Mouse (Mus musculus) embryonic facial prominence, embryonic 13.5 days (tissue): ENCODE results near the gene Ptgdr. TPM values are rescaled to one million over a fixed set of nuclear protein-coding genes. Genes with fewer than 3 reads are reported as not detected.
"Not testable (repeated sequence)": the region's sequence is repeated elsewhere in the genome, so short reads cannot be mapped to it uniquely, and the experiment has no call there.

Experiments
- ATAC-seq: fragments of 200-750 bp; cut with Nextera tagmentation; 2 replicates; pipeline ENCODE4 v1.8.0; 2017; ENCODE audit warnings: low read depth; ENCODE audit not compliant: insufficient number of reproducible peaks, insufficient read depth, low FRiP score, low TSS enrichment
- H3K27ac ChIP-seq: fragments of 300-500 bp; sonication (generic); 2 replicates; pipeline ENCODE4 v1.5.1; 2015; ENCODE audit warnings: moderate library complexity, mild to moderate bottlenecking, inconsistent platforms
- H3K27me3 ChIP-seq: fragments of 300-500 bp; sonication (generic); 2 replicates; pipeline ENCODE4 v1.6.1; 2015; ENCODE audit warnings: mild to moderate bottlenecking, inconsistent platforms
- H3K36me3 ChIP-seq: fragments of 300-500 bp; sonication (generic); 2 replicates; pipeline ENCODE4 v1.6.1; 2015; ENCODE audit warnings: mild to moderate bottlenecking, inconsistent platforms
- H3K4me1 ChIP-seq: fragments of 300-500 bp; sonication (generic); 2 replicates; pipeline ENCODE4 v1.6.1; 2015; ENCODE audit warnings: inconsistent platforms
- H3K4me2 ChIP-seq: fragments of 300-500 bp; sonication (generic); 2 replicates; pipeline ENCODE4 v1.6.1; 2015; ENCODE audit warnings: moderate library complexity, mild to moderate bottlenecking, inconsistent platforms
- H3K4me3 ChIP-seq: fragments of 300-500 bp; sonication (generic); 2 replicates; pipeline ENCODE4 v1.5.1; 2015; ENCODE audit warnings: mild to moderate bottlenecking, inconsistent platforms
- H3K9ac ChIP-seq: fragments of 300-500 bp; sonication (generic); 2 replicates; pipeline ENCODE4 v1.6.1; 2015; ENCODE audit warnings: mild to moderate bottlenecking, inconsistent platforms
- H3K9me3 ChIP-seq: fragments of 300-500 bp; sonication (generic); 2 replicates; pipeline ENCODE4 v1.6.1; 2016; ENCODE audit warnings: inconsistent platforms
- WGBS: fragments of 180-500 bp; shearing (Covaris S2); methylation state at CpG from one replicate; pipeline ENCODE4 v1.1.7; 2015; ENCODE audit warnings: mixed read lengths; 5-methylcytosine and 5-hydroxymethylcytosine counted together
- polyA plus RNA-seq: library from polyadenylated mRNA; unstranded; fragments of >200 nt; fragmentation: Nextera tagmentation; extraction: Ambion mirVana; gene quantifications from 2 replicates; pipeline ENCODE4 v1.2.1, GENCODE M21; 2015

Ptgdr gene
- polyA plus RNA-seq, 1 experiment from 2014 or later: 0.37 TPM

- ATAC-seq: no peak
- Histone ChIP-seq H3K4me2 (no peak overlapping the region), H3K4me1 (peaks cover 5% of the 10 kb centered on the region; the same call in 1 of the 2 replicates), H3K27ac (no peak overlapping the region), H3K27me3 (no peaks in the 10 kb centered on the region), H3K36me3 (no peaks in the 10 kb centered on the region), H3K9ac (no peak overlapping the region), H3K4me3 (no peak overlapping the region), H3K9me3 (no peaks in the 10 kb centered on the region)
- WGBS: 80% methylated on average over 6 of the region's 6 CpGs
These were observed 12.5 kb downstream of the Ptgdr start for GRCm38 (mm10) chr14:44846558-44847263.

GRCm38 (mm10) chr14:44843768-44844755 is 15.1 kb downstream of the Ptgdr start:
- H3K4me1 ChIP-seq: peaks cover 5% of the 10 kb centered on the region; the same call in 1 of the 2 replicates
- H3K4me3 ChIP-seq: no peak overlapping the region
- H3K27ac ChIP-seq: no peak overlapping the region
- H3K27me3 ChIP-seq: no peaks in the 10 kb centered on the region
- H3K9ac ChIP-seq: 0 out of 2 replicates have a peak overlapping the region, but pooled peaks have one; percentile 21
- H3K36me3 ChIP-seq: no peaks in the 10 kb centered on the region
- peak overlapping the region; percentile 39 for H3K4me2 ChIP-seq
- 39% methylated on average over 15 of the region's 15 CpGs for WGBS
- H3K9me3 ChIP-seq: no peaks in the 10 kb centered on the region
- ATAC-seq: 0 out of 2 replicates have a peak, but pooled peaks have one; percentile 41

- WGBS: 69% methylated on average over 1 of the region's 1 CpGs
- no peak for ATAC-seq
- Histone ChIP-seq H3K9me3 (no peaks in the 10 kb centered on the region), H3K36me3 (no peaks in the 10 kb centered on the region), H3K27me3 (no peaks in the 10 kb centered on the region), H3K4me1 (peaks cover 2% of the 10 kb centered on the region; the same call in 1 of the 2 replicates), H3K9ac (no peak overlapping the region), H3K27ac (no peak overlapping the region), H3K4me2 (no peak overlapping the region), H3K4me3 (no peak overlapping the region)
These were observed 20.5 kb downstream of the Ptgdr start for GRCm38 (mm10) chr14:44838685-44839084.

GRCm38 (mm10) chr14:44835132-44835531 is 24.0 kb downstream of the Ptgdr start:
- H3K9ac ChIP-seq: no peak overlapping the region
- H3K4me2 ChIP-seq: no peak overlapping the region
- no peaks in the 10 kb centered on the region for H3K9me3 ChIP-seq
- H3K27ac ChIP-seq: no peak overlapping the region
- H3K4me3 ChIP-seq: no peak overlapping the region
- ATAC-seq: no peak
- H3K4me1 ChIP-seq: no peaks in the 10 kb centered on the region
- WGBS: 78% methylated on average over 2 of the region's 2 CpGs
- H3K27me3 ChIP-seq: no peaks in the 10 kb centered on the region
- no peaks in the 10 kb centered on the region for H3K36me3 ChIP-seq

GRCm38 (mm10) chr14:44834134-44834533 is 25.0 kb downstream of the Ptgdr start:
- not testable (repeated sequence) for H3K9me3 ChIP-seq, H3K4me3 ChIP-seq, H3K27ac ChIP-seq, H3K4me2 ChIP-seq, ATAC-seq, H3K9ac ChIP-seq, H3K36me3 ChIP-seq, H3K27me3 ChIP-seq, H3K4me1 ChIP-seq
- 57% methylated on average over 3 of the region's 3 CpGs for WGBS

GRCm38 (mm10) chr14:44833096-44833495 is 26.1 kb downstream of the Ptgdr start:
- H3K4me2 ChIP-seq, H3K27ac ChIP-seq, H3K9ac ChIP-seq, H3K9me3 ChIP-seq, H3K36me3 ChIP-seq, H3K4me1 ChIP-seq, H3K27me3 ChIP-seq, H3K4me3 ChIP-seq, ATAC-seq: not testable (repeated sequence)
- 88% methylated on average over 4 of the region's 4 CpGs for WGBS

GRCm38 (mm10) chr14:44827736-44828135 is 31.4 kb downstream of the Ptgdr start:
- H3K27ac ChIP-seq: no peak overlapping the region
- H3K36me3 ChIP-seq: no peaks in the 10 kb centered on the region
- no peak overlapping the region for H3K4me2 ChIP-seq
- no peak for ATAC-seq
- no peaks in the 10 kb centered on the region for H3K27me3 ChIP-seq
- no peak overlapping the region for H3K9ac ChIP-seq
- H3K4me3 ChIP-seq: no peak overlapping the region
- no peaks in the 10 kb centered on the region for H3K9me3 ChIP-seq
- WGBS: 73% methylated on average over 4 of the region's 4 CpGs
- no peaks in the 10 kb centered on the region for H3K4me1 ChIP-seq

- no peak overlapping the region for H3K4me2 ChIP-seq
- 76% methylated on average over 7 of the region's 7 CpGs for WGBS
- no peak overlapping the region for H3K4me3 ChIP-seq
- H3K9ac ChIP-seq: no peak overlapping the region
- H3K27me3 ChIP-seq: no peaks in the 10 kb centered on the region
- no peak overlapping the region for H3K27ac ChIP-seq
- no peaks in the 10 kb centered on the region for H3K4me1 ChIP-seq
- no peak for ATAC-seq
- no peaks in the 10 kb centered on the region for H3K36me3 ChIP-seq
- no peaks in the 10 kb centered on the region for H3K9me3 ChIP-seq
These were observed 37.8 kb downstream of the Ptgdr start for GRCm38 (mm10) chr14:44821177-44822057.

GRCm38 (mm10) chr14:44813152-44813551 is 46.0 kb downstream of the Ptgdr start:
- not testable (repeated sequence) for H3K4me1 ChIP-seq, ATAC-seq, H3K9me3 ChIP-seq, H3K27me3 ChIP-seq, H3K27ac ChIP-seq, H3K36me3 ChIP-seq, H3K9ac ChIP-seq, H3K4me2 ChIP-seq, H3K4me3 ChIP-seq
